Mouse (Mus musculus): ENCODE measurements at regions not wholly inside any gene's neighbourhood (a gene's known extent, or its start where the extent isn't known, plus 50 kb on each side); places are given as distances from the start of the nearest gene placed in this dataset.

DNA sequence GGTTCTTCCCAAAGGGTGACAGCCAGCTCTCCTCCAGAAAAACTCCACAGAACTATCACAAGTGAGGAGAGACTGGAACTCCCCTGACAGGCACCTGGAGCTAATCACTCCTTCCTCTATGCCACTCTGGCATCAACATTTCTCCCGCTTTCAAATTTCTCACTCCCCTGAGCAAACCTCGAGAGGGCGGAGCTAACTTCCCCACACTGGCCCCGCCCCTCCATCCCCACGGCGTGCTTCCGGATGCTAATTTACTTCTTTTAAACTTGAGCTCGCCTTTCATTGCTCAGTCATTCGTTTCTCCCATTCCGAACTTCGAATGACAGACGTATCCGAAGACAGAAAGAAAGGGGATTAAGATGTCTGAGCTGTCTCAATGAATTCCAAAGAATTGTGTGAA, 87.8 kb upstream of the Ado start:
- no peak for TF ChIP-seq CTCF (IDR thresholded peaks at IDR 0.05; ENCODE audit: low read depth)
- Histone ChIP-seq H3K36me3 (ENCODE audit: control insufficient read depth, insufficient read depth) (no peaks in the 10 kb centered on the region), H3K9ac (ENCODE audit: low read depth, low read length) (no peak overlapping the region), H3K4me2 (replicated peaks; ENCODE audit: low read depth) (peak overlapping the region; percentile 39), H3K27ac (ENCODE audit: low read depth, low read length) (no peak overlapping the region), H3K4me3 (ENCODE audit: low read depth, low read length) (no peak overlapping the region), H3K27me3 (replicated peaks; ENCODE audit: control insufficient read depth, insufficient read depth, low read length) (no peaks in the 10 kb centered on the region), H3K9me3 (ENCODE audit: control insufficient read depth) (no peaks in the 10 kb centered on the region), H3K4me1 (replicated peaks; ENCODE audit: control insufficient read depth, insufficient read depth, low read length) (no peaks in the 10 kb centered on the region)
- WGBS = 6% methylated on average over 13 of the region's 13 CpGs
- ATAC-seq = no peak

DNA sequence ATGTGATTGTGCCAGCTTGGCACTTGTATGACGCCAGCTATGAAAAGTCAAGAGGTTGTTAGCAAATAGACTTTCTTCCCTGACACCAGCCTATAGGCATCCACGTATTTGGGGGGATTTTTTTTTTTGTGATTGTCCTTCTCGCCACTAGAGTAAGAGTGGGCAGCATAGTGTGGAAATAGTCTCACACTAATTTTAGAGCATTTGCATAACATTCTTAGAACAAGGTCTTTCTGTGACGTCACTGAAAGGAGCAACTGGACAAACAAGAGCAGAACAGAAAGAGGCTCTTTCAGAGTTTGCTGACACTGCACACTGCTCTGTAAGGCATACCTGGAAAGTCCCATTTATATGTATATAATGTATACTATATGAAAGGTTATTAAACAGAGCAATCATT, 86.0 kb upstream of the Ado start:
- Histone ChIP-seq H3K9me3 (ENCODE audit: control insufficient read depth) (no peaks in the 10 kb centered on the region), H3K4me2 (replicated peaks; ENCODE audit: low read depth) (no peak overlapping the region), H3K4me1 (replicated peaks; ENCODE audit: control insufficient read depth, insufficient read depth, low read length) (no peaks in the 10 kb centered on the region), H3K27me3 (replicated peaks; ENCODE audit: control insufficient read depth, insufficient read depth, low read length) (no peaks in the 10 kb centered on the region), H3K27ac (ENCODE audit: low read depth, low read length) (no peak overlapping the region), H3K36me3 (ENCODE audit: control insufficient read depth, insufficient read depth) (no peaks in the 10 kb centered on the region), H3K4me3 (ENCODE audit: low read depth, low read length) (no peak overlapping the region), H3K9ac (ENCODE audit: low read depth, low read length) (no peak overlapping the region)
- TF ChIP-seq CTCF (IDR thresholded peaks at IDR 0.05; ENCODE audit: low read depth) = no peak
- 81% methylated on average over 4 of the region's 4 CpGs for WGBS
- ATAC-seq = no peak

DNA sequence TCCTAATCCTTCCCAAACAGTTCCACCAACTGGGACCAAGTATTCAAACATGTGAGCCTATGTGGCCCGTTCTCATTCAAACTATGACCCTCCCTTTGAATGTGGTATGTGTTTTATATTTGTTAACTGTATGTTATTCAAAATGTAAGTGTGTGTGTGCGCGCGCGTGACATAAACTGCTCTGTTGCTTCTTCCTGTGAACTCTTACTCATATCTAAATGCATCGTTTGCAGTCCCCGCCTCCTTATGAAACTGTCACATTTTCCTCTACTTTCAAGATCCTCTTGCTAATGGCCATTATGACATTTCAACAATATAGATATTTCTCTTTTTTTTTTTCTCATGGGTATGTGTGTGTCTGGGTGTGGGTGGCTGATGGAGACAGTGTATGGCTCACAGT, 84.3 kb upstream of the Ado start:
- Histone ChIP-seq H3K4me3 (ENCODE audit: low read depth, low read length) (no peak overlapping the region), H3K27ac (ENCODE audit: low read depth, low read length) (no peak overlapping the region), H3K9me3 (ENCODE audit: control insufficient read depth) (no peaks in the 10 kb centered on the region), H3K27me3 (replicated peaks; ENCODE audit: control insufficient read depth, insufficient read depth, low read length) (no peaks in the 10 kb centered on the region), H3K36me3 (ENCODE audit: control insufficient read depth, insufficient read depth) (no peaks in the 10 kb centered on the region), H3K9ac (ENCODE audit: low read depth, low read length) (no peak overlapping the region), H3K4me1 (replicated peaks; ENCODE audit: control insufficient read depth, insufficient read depth, low read length) (no peaks in the 10 kb centered on the region), H3K4me2 (replicated peaks; ENCODE audit: low read depth) (no peak overlapping the region)
- WGBS = 97% methylated on average over 7 of the region's 7 CpGs
- TF ChIP-seq CTCF (IDR thresholded peaks at IDR 0.05; ENCODE audit: low read depth) = no peak
- no peak for ATAC-seq

DNA sequence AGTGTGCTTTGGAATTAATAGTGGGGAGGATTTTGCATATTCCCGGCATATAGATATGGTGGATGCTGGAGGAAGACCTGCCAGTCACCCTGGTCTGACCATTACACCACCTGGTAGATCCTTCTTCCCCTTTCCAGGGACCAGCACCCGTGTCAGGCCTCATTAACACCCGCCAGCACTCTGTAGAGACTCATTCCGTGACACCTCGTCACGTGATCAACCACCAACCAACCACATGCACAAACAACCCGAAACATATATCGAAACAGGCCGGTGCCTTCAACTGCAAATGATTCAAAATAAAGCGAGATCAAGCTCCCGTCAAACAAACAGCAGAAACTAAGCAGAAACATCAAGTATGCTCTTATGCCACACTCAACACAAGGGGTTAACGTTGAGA, 74.6 kb upstream of the Ado start:
- Histone ChIP-seq H3K27ac (ENCODE audit: low read depth, low read length) (no peak overlapping the region), H3K4me1 (replicated peaks; ENCODE audit: control insufficient read depth, insufficient read depth, low read length) (no peaks in the 10 kb centered on the region), H3K9ac (ENCODE audit: low read depth, low read length) (no peak overlapping the region), H3K36me3 (ENCODE audit: control insufficient read depth, insufficient read depth) (no peaks in the 10 kb centered on the region), H3K4me3 (ENCODE audit: low read depth, low read length) (no peak overlapping the region), H3K9me3 (ENCODE audit: control insufficient read depth) (no peaks in the 10 kb centered on the region), H3K4me2 (replicated peaks; ENCODE audit: low read depth) (no peak overlapping the region), H3K27me3 (replicated peaks; ENCODE audit: control insufficient read depth, insufficient read depth, low read length) (no peaks in the 10 kb centered on the region)
- 87% methylated on average over 12 of the region's 12 CpGs for WGBS
- TF ChIP-seq CTCF (IDR thresholded peaks at IDR 0.05; ENCODE audit: low read depth) = no peak
- no peak for ATAC-seq

DNA sequence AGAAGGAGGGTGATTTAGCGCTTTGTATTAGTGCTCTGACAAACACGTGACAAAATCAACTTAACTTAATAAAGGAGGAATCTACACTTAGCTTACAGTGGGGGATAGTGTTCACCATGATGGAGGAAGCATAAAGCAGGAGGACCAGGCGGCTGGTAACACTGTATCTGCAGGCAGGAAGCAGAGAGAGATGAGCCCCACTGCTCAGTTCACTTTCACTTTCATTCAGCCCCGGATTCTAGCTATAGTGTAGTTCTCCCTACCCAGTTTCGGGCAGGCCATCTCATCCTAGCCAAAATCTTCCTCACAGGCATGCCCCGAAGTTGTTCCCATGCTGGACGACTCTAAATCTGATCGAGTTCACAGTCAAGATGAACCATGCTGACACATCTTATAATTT, 71.3 kb upstream of the Ado start:
- Histone ChIP-seq H3K27me3 (replicated peaks; ENCODE audit: control insufficient read depth, insufficient read depth, low read length) (no peaks in the 10 kb centered on the region), H3K9ac (ENCODE audit: low read depth, low read length) (no peak overlapping the region), H3K4me1 (replicated peaks; ENCODE audit: control insufficient read depth, insufficient read depth, low read length) (no peaks in the 10 kb centered on the region), H3K4me2 (replicated peaks; ENCODE audit: low read depth) (no peak overlapping the region), H3K36me3 (ENCODE audit: control insufficient read depth, insufficient read depth) (no peaks in the 10 kb centered on the region), H3K27ac (ENCODE audit: low read depth, low read length) (no peak overlapping the region), H3K9me3 (ENCODE audit: control insufficient read depth) (no peaks in the 10 kb centered on the region), H3K4me3 (ENCODE audit: low read depth, low read length) (no peak overlapping the region)
- TF ChIP-seq CTCF (IDR thresholded peaks at IDR 0.05; ENCODE audit: low read depth) = no peak
- 76% methylated on average over 8 of the region's 8 CpGs for WGBS
- ATAC-seq = no peak

DNA sequence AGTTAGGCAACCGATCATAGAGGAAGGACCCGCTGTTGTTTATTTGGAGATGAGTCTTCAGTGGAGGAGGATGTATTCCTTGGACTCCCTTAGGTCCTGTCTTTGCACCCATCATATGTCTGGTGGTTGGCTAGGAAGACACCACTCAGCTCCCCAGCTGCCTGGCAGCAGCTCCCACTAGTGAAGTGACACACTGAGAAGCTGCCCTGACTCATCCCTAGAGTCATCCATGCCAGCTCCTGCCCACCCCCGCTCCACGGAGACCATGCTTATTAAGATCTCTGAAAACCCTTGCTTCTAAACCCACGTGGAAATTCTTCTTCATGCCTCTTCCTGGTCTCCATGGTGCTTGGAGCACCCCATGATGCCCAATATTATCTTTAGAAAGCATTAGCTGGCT, 69.4 kb upstream of the Ado start:
- Histone ChIP-seq H3K9ac (ENCODE audit: low read depth, low read length) (no peak overlapping the region), H3K27me3 (replicated peaks; ENCODE audit: control insufficient read depth, insufficient read depth, low read length) (no peaks in the 10 kb centered on the region), H3K4me3 (ENCODE audit: low read depth, low read length) (no peak overlapping the region), H3K36me3 (ENCODE audit: control insufficient read depth, insufficient read depth) (no peaks in the 10 kb centered on the region), H3K9me3 (ENCODE audit: control insufficient read depth) (no peaks in the 10 kb centered on the region), H3K4me2 (replicated peaks; ENCODE audit: low read depth) (no peak overlapping the region), H3K4me1 (replicated peaks; ENCODE audit: control insufficient read depth, insufficient read depth, low read length) (no peaks in the 10 kb centered on the region), H3K27ac (ENCODE audit: low read depth, low read length) (no peak overlapping the region)
- 77% methylated on average over 5 of the region's 5 CpGs for WGBS
- ATAC-seq = no peak
- no peak for TF ChIP-seq CTCF (IDR thresholded peaks at IDR 0.05; ENCODE audit: low read depth)

DNA sequence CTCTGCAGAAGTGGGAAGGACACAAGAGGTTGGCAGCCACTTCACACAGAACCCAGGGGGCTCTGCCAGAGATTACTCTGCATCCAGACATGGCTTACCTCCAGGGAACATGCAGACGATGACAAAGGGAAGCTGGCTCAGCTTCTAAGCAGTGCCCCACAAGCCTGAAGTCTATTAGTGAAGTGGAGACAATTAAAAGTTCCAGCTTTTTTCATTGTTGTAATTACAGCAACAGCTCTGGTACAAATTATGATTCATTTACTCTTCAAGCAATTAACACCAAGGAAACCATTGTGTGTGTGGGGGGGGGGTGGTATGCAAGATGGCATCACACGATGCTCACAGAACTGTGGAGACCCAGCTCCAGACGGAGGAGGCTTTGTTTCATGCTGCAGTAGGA, 66.3 kb upstream of the Ado start:
- Histone ChIP-seq H3K4me3 (ENCODE audit: low read depth, low read length) (no peak overlapping the region), H3K36me3 (ENCODE audit: control insufficient read depth, insufficient read depth) (no peaks in the 10 kb centered on the region), H3K27ac (ENCODE audit: low read depth, low read length) (no peak overlapping the region), H3K4me2 (replicated peaks; ENCODE audit: low read depth) (no peak overlapping the region), H3K27me3 (replicated peaks; ENCODE audit: control insufficient read depth, insufficient read depth, low read length) (no peaks in the 10 kb centered on the region), H3K4me1 (replicated peaks; ENCODE audit: control insufficient read depth, insufficient read depth, low read length) (no peaks in the 10 kb centered on the region), H3K9me3 (ENCODE audit: control insufficient read depth) (no peaks in the 10 kb centered on the region), H3K9ac (ENCODE audit: low read depth, low read length) (no peak overlapping the region)
- ATAC-seq = no peak
- no peak for TF ChIP-seq CTCF (IDR thresholded peaks at IDR 0.05; ENCODE audit: low read depth)
- 66% methylated on average over 3 of the region's 3 CpGs for WGBS

All from intestine, postnatal 0 days (tissue).